Mouse (Mus musculus): ENCODE measurements around the gene Mlec. TPM values are rescaled to one million over a fixed set of nuclear protein-coding genes. Genes with fewer than 3 reads are reported as not detected.

Mlec gene
- polyA plus RNA-seq, 1 experiment: 78.6 TPM

- H3K4me3 ChIP-seq (ENCODE audit: insufficient read depth, low read length): peak overlapping the region; percentile 54
- TF ChIP-seq CTCF (IDR thresholded peaks at IDR 0.05; ENCODE audit: extremely low read depth, insufficient read depth, low read length): no peak
- no peak for TF ChIP-seq POLR2A (IDR thresholded peaks at IDR 0.05; ENCODE audit: extremely low read depth, insufficient read depth, low read length)
- H3K4me1 ChIP-seq (ENCODE audit: control insufficient read depth, insufficient read depth, low read length): no peaks in the 10 kb centered on the region
- peak overlapping the region; percentile 87 for H3K27ac ChIP-seq (ENCODE audit: insufficient read depth, low read length)
These were observed 34.8 kb upstream of the Mlec start for GRCm38 (mm10) chr5:115192828-115193195.

GRCm38 (mm10) chr5:115191880-115192827, 34.2 kb upstream of the Mlec start:
- TF ChIP-seq CTCF (IDR thresholded peaks at IDR 0.05; ENCODE audit: extremely low read depth, insufficient read depth, low read length) (no peak), POLR2A (IDR thresholded peaks at IDR 0.05; ENCODE audit: extremely low read depth, insufficient read depth, low read length) (no peak)
- Histone ChIP-seq H3K4me1 (ENCODE audit: control insufficient read depth, insufficient read depth, low read length) (no peaks in the 10 kb centered on the region), H3K27ac (ENCODE audit: insufficient read depth, low read length) (peak overlapping the region; percentile 87; the same call in 1 of the 2 replicates), H3K4me3 (ENCODE audit: insufficient read depth, low read length) (peak overlapping the region; percentile 54)

GRCm38 (mm10) chr5:115190081-115190480, 32.1 kb upstream of the Mlec start:
- TF ChIP-seq POLR2A (IDR thresholded peaks at IDR 0.05; ENCODE audit: extremely low read depth, insufficient read depth, low read length) (no peak), CTCF (IDR thresholded peaks at IDR 0.05; ENCODE audit: extremely low read depth, insufficient read depth, low read length) (no peak)
- Histone ChIP-seq H3K27ac (ENCODE audit: insufficient read depth, low read length) (no peak overlapping the region), H3K4me1 (ENCODE audit: control insufficient read depth, insufficient read depth, low read length) (peaks cover 3% of the 10 kb centered on the region), H3K4me3 (ENCODE audit: insufficient read depth, low read length) (peak overlapping the region; percentile 13; the same call in 1 of the 2 replicates)

GRCm38 (mm10) chr5:115188824-115189223, 30.8 kb upstream of the Mlec start:
- TF ChIP-seq POLR2A (IDR thresholded peaks at IDR 0.05; ENCODE audit: extremely low read depth, insufficient read depth, low read length) (no peak), CTCF (IDR thresholded peaks at IDR 0.05; ENCODE audit: extremely low read depth, insufficient read depth, low read length) (peak; percentile 78)
- H3K4me1 ChIP-seq (ENCODE audit: control insufficient read depth, insufficient read depth, low read length): peaks cover 3% of the 10 kb centered on the region
- no peak overlapping the region for H3K27ac ChIP-seq (ENCODE audit: insufficient read depth, low read length)

GRCm38 (mm10) chr5:115187188-115188131, 29.5 kb upstream of the Mlec start:
- H3K4me1 ChIP-seq (ENCODE audit: control insufficient read depth, insufficient read depth, low read length): peaks cover 6% of the 10 kb centered on the region
- peak overlapping the region; percentile 6; the same call in 1 of the 2 replicates for H3K4me3 ChIP-seq (ENCODE audit: insufficient read depth, low read length)
- peak; percentile 74 for TF ChIP-seq CTCF (IDR thresholded peaks at IDR 0.05; ENCODE audit: extremely low read depth, insufficient read depth, low read length)
- no peak for TF ChIP-seq POLR2A (IDR thresholded peaks at IDR 0.05; ENCODE audit: extremely low read depth, insufficient read depth, low read length)
- 0 out of 2 replicates have a peak overlapping the region, but pooled peaks have one; percentile 11 for H3K27ac ChIP-seq (ENCODE audit: insufficient read depth, low read length)

More at GRCm38 (mm10) chr5:115188824-115189223, 30.8 kb upstream of the Mlec start:
- H3K4me3 ChIP-seq (ENCODE audit: insufficient read depth, low read length): no peak overlapping the region

- Histone ChIP-seq H3K27ac (ENCODE audit: insufficient read depth, low read length) (0 out of 2 replicates have a peak overlapping the region, but pooled peaks have one; percentile 26), H3K4me3 (ENCODE audit: insufficient read depth, low read length) (peak overlapping the region; percentile 6; the same call in 1 of the 2 replicates), H3K4me1 (ENCODE audit: control insufficient read depth, insufficient read depth, low read length) (peaks cover 6% of the 10 kb centered on the region)
- TF ChIP-seq CTCF (IDR thresholded peaks at IDR 0.05; ENCODE audit: extremely low read depth, insufficient read depth, low read length) (no peak), POLR2A (IDR thresholded peaks at IDR 0.05; ENCODE audit: extremely low read depth, insufficient read depth, low read length) (0 out of 2 replicates have a peak, but pooled peaks have one; percentile 33)
These were observed 28.5 kb upstream of the Mlec start for GRCm38 (mm10) chr5:115186371-115187073.

- H3K27ac ChIP-seq (ENCODE audit: insufficient read depth, low read length): no peak overlapping the region
- TF ChIP-seq CTCF (IDR thresholded peaks at IDR 0.05; ENCODE audit: extremely low read depth, insufficient read depth, low read length) (no peak), POLR2A (IDR thresholded peaks at IDR 0.05; ENCODE audit: extremely low read depth, insufficient read depth, low read length) (no peak)
- peaks cover 6% of the 10 kb centered on the region for H3K4me1 ChIP-seq (ENCODE audit: control insufficient read depth, insufficient read depth, low read length)
- 0 out of 2 replicates have a peak overlapping the region, but pooled peaks have one; percentile 20 for H3K4me3 ChIP-seq (ENCODE audit: insufficient read depth, low read length)
These were observed 26.7 kb upstream of the Mlec start for GRCm38 (mm10) chr5:115184726-115185125.

GRCm38 (mm10) chr5:115183482-115183881, 25.5 kb upstream of the Mlec start:
- TF ChIP-seq CTCF (IDR thresholded peaks at IDR 0.05; ENCODE audit: extremely low read depth, insufficient read depth, low read length) (no peak), POLR2A (IDR thresholded peaks at IDR 0.05; ENCODE audit: extremely low read depth, insufficient read depth, low read length) (no peak)
- Histone ChIP-seq H3K4me3 (ENCODE audit: insufficient read depth, low read length) (no peak overlapping the region), H3K27ac (ENCODE audit: insufficient read depth, low read length) (no peak overlapping the region), H3K4me1 (ENCODE audit: control insufficient read depth, insufficient read depth, low read length) (peaks cover 6% of the 10 kb centered on the region)
